Mouse (Mus musculus) lung, embryonic 16.5 days (tissue): Measurements from ENCODE around the gene Synm. TPM values are rescaled to one million over a fixed set of nuclear protein-coding genes. Genes with fewer than 3 reads are reported as not detected.
A peak's percentile ranks its signal among the peaks of the same experiment; 100 is the strongest.

Source experiments
- ATAC-seq: fragments of 200-750 bp; cut with Nextera tagmentation; 2 replicates; pipeline ENCODE4 v1.8.0; 2017; ENCODE audit warnings: low read depth, mild to moderate bottlenecking, moderate library complexity
- H3K27ac ChIP-seq: fragments of 300-500 bp; sonication (generic); 2 replicates; pipeline ENCODE4 v1.5.1; 2014; ENCODE audit warnings: mild to moderate bottlenecking, control low read depth, low read length
- H3K27me3 ChIP-seq: fragments of 300-500 bp; sonication (generic); 2 replicates; pipeline ENCODE4 v1.6.1; 2014; ENCODE audit warnings: low read depth, low read length, mixed read lengths; ENCODE audit not compliant: control insufficient read depth, insufficient read depth
- H3K36me3 ChIP-seq: fragments of 300-500 bp; sonication (generic); 2 replicates; pipeline ENCODE4 v1.6.1; 2014; ENCODE audit warnings: low read length; ENCODE audit not compliant: control insufficient read depth, insufficient read depth
- H3K4me1 ChIP-seq: fragments of 300-500 bp; sonication (generic); replicated peaks from 2 replicates; pipeline ENCODE4 v1.6.1; 2014; ENCODE audit warnings: low read length, mixed read lengths; ENCODE audit not compliant: control insufficient read depth, insufficient read depth
- H3K4me2 ChIP-seq: fragments of 300-500 bp; sonication (generic); 2 replicates; pipeline ENCODE4 v1.6.1; 2014; ENCODE audit warnings: low read depth, low read length, control low read depth
- H3K4me3 ChIP-seq: fragments of 300-500 bp; sonication (generic); 2 replicates; pipeline ENCODE4 v1.5.1; 2014; ENCODE audit warnings: mild to moderate bottlenecking, low read length, control low read depth
- H3K9ac ChIP-seq: fragments of 300-500 bp; sonication (generic); 2 replicates; pipeline ENCODE4 v1.6.1; 2014; ENCODE audit warnings: low read length, control low read depth
- H3K9me3 ChIP-seq: fragments of 300-500 bp; sonication (generic); 2 replicates; pipeline ENCODE4 v1.6.1; 2016; ENCODE audit warnings: low read length; ENCODE audit not compliant: control insufficient read depth
- WGBS: fragments of 180-500 bp; shearing (Covaris S2); extraction: QIAGEN DNeasy Blood & Tissue Kit; methylation state at CpG from one replicate; pipeline ENCODE4 v1.1.7; 2014; 5-methylcytosine and 5-hydroxymethylcytosine counted together
- polyA plus RNA-seq: library from polyadenylated mRNA; unstranded; fragments of >200 nt; fragmentation: Nextera tagmentation; extraction: Ambion mirVana; gene quantifications from 2 replicates; pipeline ENCODE4 v1.2.1, GENCODE M21; 2015

Synm gene
- polyA plus RNA-seq, 1 experiment from 2014 or later = 12.9 TPM

DNA sequence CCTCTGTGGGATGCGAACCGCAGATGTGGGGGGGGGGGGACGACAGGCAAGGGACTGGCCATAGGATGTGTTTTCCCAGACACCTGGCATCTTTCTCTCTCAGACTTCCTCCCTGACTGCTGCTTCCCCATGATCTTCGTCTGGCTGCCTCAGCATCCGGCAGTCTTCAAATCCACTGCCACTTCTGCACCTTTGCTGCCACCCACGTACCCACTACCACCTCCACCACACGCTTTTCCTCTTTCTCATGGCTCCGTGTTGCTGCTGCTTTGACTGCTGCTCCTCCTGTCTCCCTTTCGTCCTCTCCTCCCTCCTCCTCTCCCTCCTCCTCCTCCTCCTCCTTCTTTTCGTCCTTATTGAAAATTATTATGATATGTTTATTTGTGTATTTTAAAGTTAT, 42.6 kb downstream of the Synm start:
- H3K27me3 ChIP-seq = no peaks in the 10 kb centered on the region
- no peak overlapping the region for H3K9ac ChIP-seq
- ATAC-seq = no peak
- WGBS = 61% methylated on average over 10 of the region's 10 CpGs
- H3K4me2 ChIP-seq = no peak overlapping the region
- H3K9me3 ChIP-seq = peaks cover 4% of the 10 kb centered on the region; the same call in 1 of the 2 replicates
- peaks cover 44% of the 10 kb centered on the region for H3K4me1 ChIP-seq
- H3K4me3 ChIP-seq = no peak overlapping the region
- no peak overlapping the region for H3K27ac ChIP-seq
- H3K36me3 ChIP-seq = peaks cover 11% of the 10 kb centered on the region

- peak; percentile 89 for ATAC-seq
- 31% methylated on average over 11 of the region's 11 CpGs for WGBS
- H3K36me3 ChIP-seq = peaks cover 15% of the 10 kb centered on the region
Observed at GRCm38 (mm10) chr7:67716213-67716878, 43.2 kb downstream of the Synm start.

DNA sequence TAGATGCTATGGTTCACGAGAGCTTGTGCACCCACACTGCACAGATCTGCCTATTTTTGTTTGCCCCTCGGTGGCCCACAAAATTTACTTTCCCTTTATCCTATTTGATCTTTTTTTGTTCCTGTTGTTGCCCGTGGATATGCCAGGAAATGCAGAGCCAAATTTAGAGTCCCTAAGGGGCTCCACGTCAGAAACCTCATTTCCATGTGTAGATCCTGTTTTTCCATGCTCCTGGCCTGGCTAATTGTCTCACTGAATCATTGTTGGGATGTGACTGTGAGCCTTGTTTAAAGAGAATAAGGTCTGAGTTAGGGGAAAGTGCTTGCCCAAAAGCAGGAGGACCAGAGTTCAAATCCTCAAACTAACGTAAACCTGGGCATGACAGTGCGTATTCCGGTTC, 44.4 kb downstream of the Synm start:
- Histone ChIP-seq H3K4me3 (no peak overlapping the region), H3K36me3 (peaks cover 15% of the 10 kb centered on the region), H3K27me3 (no peaks in the 10 kb centered on the region), H3K9ac (no peak overlapping the region), H3K4me1 (peaks cover 48% of the 10 kb centered on the region), H3K27ac (peak overlapping the region; percentile 46; the same call in 1 of the 2 replicates), H3K4me2 (no peak overlapping the region), H3K9me3 (peaks cover 4% of the 10 kb centered on the region; the same call in 1 of the 2 replicates)
- 71% methylated on average over 7 of the region's 7 CpGs for WGBS
- no peak for ATAC-seq

More at GRCm38 (mm10) chr7:67716213-67716878, 43.2 kb downstream of the Synm start:
- Histone ChIP-seq H3K9ac (no peak overlapping the region; the same call in 1 of the 2 replicates), H3K9me3 (peaks cover 4% of the 10 kb centered on the region; the same call in 1 of the 2 replicates), H3K4me2 (no peak overlapping the region), H3K4me1 (peaks cover 44% of the 10 kb centered on the region), H3K27ac (peak overlapping the region; percentile 7; the same call in 1 of the 2 replicates), H3K27me3 (no peaks in the 10 kb centered on the region), H3K4me3 (no peak overlapping the region)

GRCm38 (mm10) chr7:67713820-67714510, 45.6 kb downstream of the Synm start:
- no peak overlapping the region for H3K4me2 ChIP-seq
- no peak for ATAC-seq
- H3K9ac ChIP-seq = no peak overlapping the region
- WGBS = 58% methylated on average over 19 of the region's 19 CpGs
- no peaks in the 10 kb centered on the region for H3K27me3 ChIP-seq
- peaks cover 15% of the 10 kb centered on the region for H3K36me3 ChIP-seq
- H3K4me1 ChIP-seq = peaks cover 50% of the 10 kb centered on the region
- H3K27ac ChIP-seq = peak overlapping the region; percentile 46; the same call in 1 of the 2 replicates
- peaks cover 4% of the 10 kb centered on the region; the same call in 1 of the 2 replicates for H3K9me3 ChIP-seq
- no peak overlapping the region for H3K4me3 ChIP-seq

DNA sequence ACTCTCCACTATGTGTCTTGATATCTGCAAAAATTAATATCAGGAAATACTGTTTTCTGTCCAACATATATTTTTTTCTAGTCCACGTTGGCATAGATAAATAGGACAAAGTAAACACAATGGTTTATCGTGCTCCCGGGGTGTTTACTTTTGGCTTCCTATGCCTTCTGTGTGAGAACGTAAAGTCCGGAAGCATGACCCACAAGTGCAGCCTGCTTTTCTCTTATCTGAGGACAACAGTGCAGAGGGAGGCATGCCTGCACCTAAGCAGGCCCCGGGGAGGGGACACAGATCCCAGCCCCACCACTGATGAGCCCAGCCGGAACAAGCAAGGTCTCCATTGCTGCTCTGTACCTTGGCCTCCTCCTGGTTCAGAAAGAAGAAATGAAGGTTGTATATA, 49.3 kb downstream of the Synm start:
- H3K9me3 ChIP-seq = peaks cover 4% of the 10 kb centered on the region; the same call in 1 of the 2 replicates
- no peaks in the 10 kb centered on the region for H3K27me3 ChIP-seq
- peak overlapping the region; percentile 53 for H3K27ac ChIP-seq
- H3K4me3 ChIP-seq = no peak overlapping the region
- peaks cover 15% of the 10 kb centered on the region for H3K36me3 ChIP-seq
- peak; percentile 77 for ATAC-seq
- 23% methylated on average over 7 of the region's 7 CpGs for WGBS
- no peak overlapping the region for H3K4me2 ChIP-seq
- H3K9ac ChIP-seq = no peak overlapping the region
- H3K4me1 ChIP-seq = peaks cover 23% of the 10 kb centered on the region

DNA sequence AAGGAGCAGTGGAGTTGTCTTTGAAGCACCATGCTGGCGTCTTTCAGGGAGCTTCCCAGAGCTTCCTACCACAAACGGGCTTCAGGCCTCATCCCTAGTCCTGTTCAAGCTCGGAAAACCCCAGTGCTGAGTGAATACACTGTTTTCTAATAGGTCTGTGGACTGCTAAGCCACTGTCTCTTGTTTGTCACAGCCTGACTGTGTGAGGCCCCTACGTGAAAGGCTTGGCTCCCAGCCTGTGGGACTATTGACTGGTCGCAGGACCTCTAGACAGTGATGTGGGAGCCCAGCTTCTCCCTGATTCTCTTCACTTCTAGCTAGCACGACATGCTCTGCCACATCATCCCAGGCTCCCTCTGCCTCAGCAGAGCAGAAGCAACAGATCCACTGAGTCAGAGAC, 51.4 kb downstream of the Synm start:
- no peaks in the 10 kb centered on the region for H3K27me3 ChIP-seq
- peaks cover 14% of the 10 kb centered on the region for H3K36me3 ChIP-seq
- no peak overlapping the region for H3K9ac ChIP-seq
- 68% methylated on average over 6 of the region's 6 CpGs for WGBS
- no peak overlapping the region for H3K27ac ChIP-seq
- H3K4me1 ChIP-seq = peaks cover 14% of the 10 kb centered on the region; the same call in 1 of the 2 replicates
- peaks cover 4% of the 10 kb centered on the region; the same call in 1 of the 2 replicates for H3K9me3 ChIP-seq
- H3K4me2 ChIP-seq = no peak overlapping the region
- no peak for ATAC-seq
- no peak overlapping the region for H3K4me3 ChIP-seq

GRCm38 (mm10) chr7:67701252-67701914, 58.2 kb downstream of the Synm start:
- Histone ChIP-seq H3K4me2 (no peak overlapping the region), H3K27ac (peak overlapping the region; percentile 35; the same call in 1 of the 2 replicates), H3K9me3 (no peaks in the 10 kb centered on the region), H3K4me3 (no peak overlapping the region), H3K4me1 (peaks cover 7% of the 10 kb centered on the region), H3K9ac (no peak overlapping the region), H3K36me3 (no peaks in the 10 kb centered on the region; the same call in 1 of the 2 replicates), H3K27me3 (no peaks in the 10 kb centered on the region)
- 51% methylated on average over 17 of the region's 17 CpGs for WGBS
- 0 out of 2 replicates have a peak, but pooled peaks have one; percentile 15 for ATAC-seq

- Histone ChIP-seq H3K4me1 (peaks cover 7% of the 10 kb centered on the region), H3K4me2 (no peak overlapping the region), H3K9me3 (no peaks in the 10 kb centered on the region), H3K27ac (no peak overlapping the region), H3K27me3 (no peaks in the 10 kb centered on the region), H3K36me3 (no peaks in the 10 kb centered on the region; the same call in 1 of the 2 replicates), H3K4me3 (no peak overlapping the region), H3K9ac (no peak overlapping the region)
- ATAC-seq = peak; percentile 56; the same call in 1 of the 2 replicates
Observed at GRCm38 (mm10) chr7:67700846-67701245, 58.7 kb downstream of the Synm start.

- Histone ChIP-seq H3K9ac (no peak overlapping the region), H3K27me3 (no peaks in the 10 kb centered on the region), H3K4me1 (peaks cover 7% of the 10 kb centered on the region), H3K36me3 (no peaks in the 10 kb centered on the region; the same call in 1 of the 2 replicates), H3K4me2 (no peak overlapping the region), H3K27ac (no peak overlapping the region), H3K4me3 (no peak overlapping the region), H3K9me3 (no peaks in the 10 kb centered on the region)
- no peak for ATAC-seq
- WGBS = 82% methylated on average over 4 of the region's 4 CpGs
Observed at GRCm38 (mm10) chr7:67699301-67699700, 60.2 kb downstream of the Synm start.
